Mouse (Mus musculus) small intestine, adult 2 months (tissue): ENCODE measurements around the gene Mrpl20. TPM values are rescaled to one million over a fixed set of nuclear protein-coding genes. Genes with fewer than 3 reads are reported as not detected.

Source experiments
- H3K27ac ChIP-seq: fragments of 200-500 bp; 2 replicates; pipeline ENCODE4 v1.5.1; 2012; ENCODE audit warnings: low read depth, low read length, control low read depth, inconsistent platforms; ENCODE audit not compliant: insufficient read depth
- H3K27me3 ChIP-seq: fragments of 200-500 bp; 2 replicates; pipeline ENCODE4 v1.6.1; 2012; ENCODE audit warnings: mild to moderate bottlenecking, moderate library complexity, low read length, inconsistent platforms; ENCODE audit not compliant: control insufficient read depth, insufficient read depth
- H3K36me3 ChIP-seq: fragments of 200-500 bp; 2 replicates; pipeline ENCODE4 v1.6.1; 2012; ENCODE audit warnings: mild to moderate bottlenecking, low read length, control low read depth, inconsistent platforms; ENCODE audit not compliant: control insufficient read depth, insufficient read depth
- H3K4me1 ChIP-seq: fragments of 200-500 bp; 2 replicates; pipeline ENCODE4 v1.6.1; 2012; ENCODE audit warnings: low read length, inconsistent platforms, mixed read lengths; ENCODE audit not compliant: control insufficient read depth, insufficient read depth, insufficient read length
- H3K4me3 ChIP-seq: fragments of 200-500 bp; 2 replicates; pipeline ENCODE4 v1.5.1; 2012; ENCODE audit warnings: low read depth, mild to moderate bottlenecking, control low read depth, inconsistent platforms, low read length, moderate library complexity
- CTCF ChIP-seq: fragments of 200-500 bp; IDR thresholded peaks from 2 replicates; pipeline ENCODE4 v1.5.1; 2012; ENCODE audit warnings: low read depth, mild to moderate bottlenecking, control low read depth, inconsistent platforms, low read length, moderate library complexity, mixed read lengths; ENCODE audit not compliant: insufficient replicate concordance, insufficient read length; ENCODE audit errors: extremely low read depth
- POLR2A ChIP-seq: fragments of 200-500 bp; IDR thresholded peaks from 2 replicates; pipeline ENCODE4 v1.6.1; 2012; ENCODE audit warnings: low read depth, mild to moderate bottlenecking, control low read depth, inconsistent platforms, low read length, moderate library complexity
- WGBS: fragments of 180-500 bp; shearing (Covaris S2); methylation state at CpG from one replicate; pipeline ENCODE4 v1.1.7; 2018; 5-methylcytosine and 5-hydroxymethylcytosine counted together
- polyA plus RNA-seq: library from polyadenylated mRNA; depleted of rRNA; stranded (reverse); fragments of >200 nt; gene quantifications from 2 replicates; pipeline ENCODE4 v1.2.3, GENCODE M21; 2012; rRNA removed

Mrpl20 gene
- 34.5 and 36.4 TPM in 2 replicates for polyA plus RNA-seq

DNA sequence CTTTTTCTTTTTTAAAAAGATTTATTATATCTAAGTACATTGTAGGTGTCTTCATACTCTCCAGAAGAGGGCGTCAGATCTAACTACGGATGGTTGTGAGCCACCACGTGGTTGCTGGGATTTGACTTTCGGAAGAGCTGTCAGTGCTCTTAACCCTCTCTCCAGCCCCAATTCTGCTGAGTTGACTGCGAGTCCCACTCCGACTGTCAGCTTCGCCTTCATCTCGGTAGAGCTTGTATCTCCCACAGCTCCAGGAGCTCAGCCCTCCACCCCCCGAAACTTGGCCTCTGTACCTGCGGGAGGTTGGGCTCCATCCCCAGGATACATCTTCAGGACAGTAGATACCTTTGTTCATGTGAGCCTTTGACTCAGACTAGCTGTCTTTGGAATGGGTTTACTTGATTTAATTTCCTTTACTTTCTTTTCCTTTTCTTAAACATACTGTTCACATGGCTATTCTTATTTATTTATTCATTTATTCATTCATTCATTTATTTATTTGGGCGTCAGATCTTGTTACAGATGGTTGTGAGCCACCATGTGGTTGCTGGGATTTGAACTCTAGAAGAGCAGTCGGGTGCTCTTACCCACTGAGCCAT is at the start of gene Mrpl20:
TSS of gene Mrpl20 (plus strand) at position 138 of the 599 bp plus-strand sequence.
- H3K27ac ChIP-seq: peak within 1 kb of the TSS; percentile 12; the same call in 1 of the 2 replicates
- WGBS: 8% methylated on average over 12 of the region's 12 CpGs

DNA sequence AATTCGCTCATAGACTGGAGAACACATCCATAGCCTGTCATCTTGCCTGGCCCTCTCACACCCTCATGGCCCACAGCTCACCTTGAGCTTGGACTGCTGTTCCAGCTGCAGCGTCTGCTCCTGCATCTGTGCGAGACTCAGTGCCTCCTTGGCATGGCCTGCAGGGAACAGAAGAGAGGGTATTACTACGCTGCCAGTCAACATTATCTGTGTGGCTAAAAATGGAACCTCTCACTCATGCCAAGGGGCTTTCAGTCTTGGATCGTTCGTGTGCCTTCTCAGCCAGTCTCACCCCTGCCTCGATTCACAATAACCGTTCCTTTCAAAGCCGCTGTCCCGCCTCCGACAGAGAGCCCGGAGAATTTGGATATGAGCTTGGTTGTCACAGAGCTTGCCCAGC is 45.7 kb upstream of the Mrpl20 start:
- WGBS: 91% methylated on average over 12 of the region's 12 CpGs
- no peaks in the 10 kb centered on the region for H3K27me3 ChIP-seq
- no peak overlapping the region for H3K27ac ChIP-seq
- no peak overlapping the region for H3K4me3 ChIP-seq
- peaks cover 4% of the 10 kb centered on the region for H3K4me1 ChIP-seq
- TF ChIP-seq POLR2A (no peak), CTCF (no peak)
- peaks cover 31% of the 10 kb centered on the region for H3K36me3 ChIP-seq

More for the DNA sequence above, at the start of gene Mrpl20:
- Histone ChIP-seq H3K4me3 (peak within 1 kb of the TSS; percentile 73), H3K4me1 (peaks cover 3% of the 10 kb centered on the region; the same call in 1 of the 2 replicates), H3K27me3 (no peaks in the 10 kb centered on the region), H3K36me3 (peaks cover 10% of the 10 kb centered on the region)
- TF ChIP-seq POLR2A: no peak
- TF ChIP-seq CTCF: no peak

DNA sequence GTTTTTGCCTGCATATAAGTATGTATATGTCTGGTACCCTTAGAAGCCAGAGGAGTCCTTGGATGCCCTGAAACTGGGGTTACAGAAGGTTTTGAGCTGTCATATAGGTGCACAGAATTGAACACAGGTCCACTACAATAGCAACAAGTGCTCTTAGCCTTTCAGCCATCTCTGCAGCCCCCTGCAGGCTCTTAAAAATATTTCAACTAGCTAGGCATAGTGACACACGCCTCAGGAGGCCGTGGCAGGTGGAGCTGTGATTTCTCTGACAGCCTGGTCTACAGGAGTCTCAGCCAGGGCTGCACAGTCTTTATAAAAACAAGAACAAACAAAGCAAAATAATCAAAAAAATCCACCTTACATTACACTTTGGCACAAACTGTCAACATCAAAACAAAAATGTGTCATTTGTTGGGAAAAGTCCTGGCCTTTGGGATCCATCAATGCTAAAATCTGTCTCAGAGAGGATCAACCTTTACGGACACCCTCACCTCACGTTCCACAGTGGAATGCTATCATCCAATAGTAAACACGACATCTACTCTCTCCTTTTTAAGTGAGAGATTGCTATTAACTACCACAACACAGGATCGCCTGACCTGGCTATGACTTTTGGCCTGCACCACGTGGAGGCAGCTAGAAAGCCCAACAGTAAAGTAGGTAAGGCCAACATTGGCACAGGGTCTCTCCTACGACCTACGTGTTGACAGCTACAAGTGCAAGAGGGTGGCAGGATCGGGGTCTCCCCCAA is 42.6 kb upstream of the Mrpl20 start:
- Histone ChIP-seq H3K36me3 (peaks cover 11% of the 10 kb centered on the region), H3K27me3 (no peaks in the 10 kb centered on the region), H3K27ac (peak overlapping the region; percentile 37), H3K4me3 (peak overlapping the region; percentile 74), H3K4me1 (peaks cover 4% of the 10 kb centered on the region)
- under 1% methylated on average over 10 of the region's 10 CpGs for WGBS
- TF ChIP-seq CTCF (no peak), POLR2A (no peak)

DNA sequence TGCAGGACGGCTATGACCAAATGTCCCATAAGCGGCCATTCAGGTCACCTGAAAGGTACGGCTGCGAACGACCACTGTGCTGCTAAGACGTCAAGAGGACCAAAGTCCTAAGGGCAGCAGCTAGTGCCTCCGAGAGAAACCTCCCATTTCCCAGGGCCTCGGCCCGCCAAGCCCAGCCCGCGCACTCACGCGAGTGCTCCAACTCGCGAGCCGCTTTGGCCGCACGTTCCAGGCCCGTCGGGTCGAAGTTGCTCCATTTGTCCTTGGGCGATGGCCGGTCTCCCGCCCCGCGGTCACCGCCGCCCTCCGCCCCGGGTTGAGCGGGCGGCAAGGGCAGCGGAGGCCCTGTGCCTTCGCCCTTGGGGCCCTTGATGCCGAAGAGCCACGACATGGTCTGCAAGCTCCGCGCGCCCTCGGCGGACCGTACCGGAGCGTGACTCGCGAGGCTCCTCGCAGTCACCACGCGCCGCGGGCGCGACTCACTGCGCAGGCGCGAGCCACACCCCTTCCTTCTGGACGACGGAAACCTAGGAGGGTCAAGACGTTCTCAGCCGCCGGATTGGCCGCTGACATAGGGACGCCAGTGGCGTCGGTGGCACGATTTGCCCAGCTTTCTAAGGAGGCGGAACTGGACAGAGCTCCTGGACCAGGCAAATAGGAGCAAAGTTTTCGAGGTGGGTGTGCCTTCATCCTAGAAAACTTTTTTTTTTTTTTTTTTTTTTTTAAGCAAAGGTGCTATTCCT is 41.9 kb upstream of the Mrpl20 start, which contains the start of gene Atad3a:
TSS of gene Atad3a (minus strand) at position 481 of the 743 bp plus-strand sequence.
- Histone ChIP-seq H3K36me3 (peaks cover 6% of the 10 kb centered on the region), H3K27me3 (no peaks in the 10 kb centered on the region), H3K27ac (peak within 1 kb of the TSS; percentile 37), H3K4me3 (peak within 1 kb of the TSS; percentile 74), H3K4me1 (peaks cover 4% of the 10 kb centered on the region)
- peak; percentile 45 for TF ChIP-seq POLR2A
- TF ChIP-seq CTCF: no peak
- WGBS: 2% methylated on average over 68 of the region's 68 CpGs

DNA sequence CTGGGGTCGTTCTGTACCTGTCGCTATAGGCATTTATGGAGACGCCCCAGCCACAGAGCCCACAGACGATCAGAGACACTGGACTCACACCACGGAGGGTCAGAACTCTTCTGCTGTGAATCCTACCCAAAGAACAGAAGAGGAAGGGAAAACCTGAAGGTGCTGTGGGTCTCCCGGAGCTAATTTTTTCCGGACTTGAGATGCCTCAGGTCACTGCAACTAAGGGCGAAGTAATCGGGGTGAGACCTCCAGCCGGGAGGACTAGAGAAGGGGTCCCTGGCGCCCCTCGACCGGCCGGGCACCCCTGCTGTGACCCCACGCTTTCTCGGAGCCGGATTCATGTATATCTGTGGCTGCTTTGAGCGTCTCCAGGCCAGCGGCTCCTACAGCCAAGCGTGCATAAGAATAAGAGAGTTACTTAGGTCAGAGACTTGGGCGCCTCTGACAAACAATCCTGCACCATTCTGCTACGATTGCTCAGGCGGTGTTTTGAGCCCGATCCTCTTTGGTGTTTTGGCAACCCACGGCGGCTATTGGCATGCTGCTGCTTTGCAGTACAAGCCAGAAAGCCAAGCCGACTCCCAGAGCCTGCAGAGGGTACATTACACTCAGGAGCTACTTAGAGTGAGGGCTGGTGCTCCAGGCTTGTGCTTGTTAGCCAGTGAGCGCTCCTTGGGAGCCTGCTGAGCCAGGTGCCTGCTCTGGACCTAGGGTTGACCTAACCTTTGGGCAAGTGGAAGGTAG is 41.1 kb upstream of the Mrpl20 start:
- Histone ChIP-seq H3K4me1 (peaks cover 4% of the 10 kb centered on the region), H3K27me3 (no peaks in the 10 kb centered on the region), H3K36me3 (peaks cover 3% of the 10 kb centered on the region; the same call in 1 of the 2 replicates), H3K27ac (no peak overlapping the region), H3K4me3 (peak overlapping the region; percentile 74)
- no peak for TF ChIP-seq POLR2A
- TF ChIP-seq CTCF: no peak
- under 1% methylated on average over 28 of the region's 28 CpGs for WGBS

DNA sequence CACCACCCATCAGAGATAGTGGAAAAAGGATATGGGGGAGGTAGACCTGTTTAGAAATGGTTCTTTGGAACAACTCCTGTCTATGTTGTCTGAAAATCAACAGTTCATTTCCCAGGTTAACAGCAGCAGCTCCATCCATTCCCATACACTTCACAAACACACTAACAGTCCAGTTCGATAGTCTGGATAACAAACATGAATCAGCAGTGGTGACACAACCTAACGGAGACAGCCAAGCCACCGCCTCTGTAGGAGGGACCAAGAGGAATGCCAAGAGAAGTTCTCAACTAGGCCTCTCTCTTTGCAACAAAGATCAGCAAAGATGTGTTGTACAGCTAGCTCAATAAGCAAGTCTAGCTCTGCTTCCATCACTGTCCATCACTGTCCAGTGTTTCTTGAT is 40.3 kb upstream of the Mrpl20 start:
- 73% methylated on average over 3 of the region's 3 CpGs for WGBS
- Histone ChIP-seq H3K27ac (no peak overlapping the region), H3K36me3 (no peaks in the 10 kb centered on the region), H3K27me3 (no peaks in the 10 kb centered on the region), H3K4me1 (peaks cover 4% of the 10 kb centered on the region), H3K4me3 (no peak overlapping the region)
- TF ChIP-seq CTCF: no peak
- TF ChIP-seq POLR2A: no peak
